In genomic region chr12:105338256-105338977, GRCm38 (mm10) we compare ENCODE assay signal across 15 mouse cellular contexts. TPM values are rescaled to one million over a fixed set of nuclear protein-coding genes. Genes with fewer than 3 reads are reported as not detected.
DNase-seq lines count a peak whose midpoint lies in the region; ATAC-seq lines count a peak whose summit lies in the region.
"Had no signal": no experiment of that assay in that cellular context is flagged by ENCODE, and none has a peak within 500 bp of the region (broad histone marks: within the 10 kb centered on the region; RNA-seq: fewer than 3 reads in every experiment).

No protein-coding gene starts in this region.

- peak overlapping the region; percentile 99; the same call in 1 of the 2 replicates for H3K4me2 ChIP-seq in midbrain, embryonic 12.5 days (replicated peaks)
- H3K4me2 ChIP-seq in midbrain, embryonic 11.5 days: no peak overlapping the region
- peak overlapping the region; percentile 84 for H3K4me2 ChIP-seq in hindbrain, embryonic 16.5 days (ENCODE audit: low read length)

- no peak for ATAC-seq in midbrain, embryonic 12.5 days (ENCODE audit: low FRiP score, low read depth)
- no peak for ATAC-seq in midbrain, embryonic 11.5 days (ENCODE audit: low FRiP score)
- ATAC-seq in hindbrain, embryonic 16.5 days: no peak
- ATAC-seq: activated CD4-positive, CD25-positive, alpha-beta regulatory T cell, adult 4 months; intestine, embryonic 15.5 days; liver, postnatal 0 days had no signal

- no peaks in the 10 kb centered on the region for H3K36me3 ChIP-seq in midbrain, embryonic 12.5 days
- H3K36me3 ChIP-seq in midbrain, embryonic 11.5 days (ENCODE audit: control insufficient read depth, insufficient read depth, low read length): no peaks in the 10 kb centered on the region
- H3K36me3 ChIP-seq in hindbrain, embryonic 16.5 days (ENCODE audit: control insufficient read depth, insufficient read depth, low read length): no peaks in the 10 kb centered on the region
- H3K36me3 ChIP-seq: embryonic facial prominence, embryonic 15.5 days; intestine, embryonic 15.5 days; limb, embryonic 13.5 days had no signal

- H3K4me3 ChIP-seq in midbrain, embryonic 12.5 days: no peak overlapping the region
- no peak overlapping the region for H3K4me3 ChIP-seq in midbrain, embryonic 11.5 days (ENCODE audit: low read depth, low read length)
- H3K4me3 ChIP-seq in hindbrain, embryonic 16.5 days (ENCODE audit: low read length): peak overlapping the region; percentile 70

- H3K27ac ChIP-seq in midbrain, embryonic 12.5 days (replicated peaks): no peak overlapping the region
- H3K27ac ChIP-seq in midbrain, embryonic 11.5 days (ENCODE audit: low read depth, low read length): no peak overlapping the region
- H3K27ac ChIP-seq in hindbrain, embryonic 16.5 days (ENCODE audit: low read depth, low read length): no peak overlapping the region
- H3K27ac ChIP-seq: embryonic facial prominence, embryonic 15.5 days; intestine, embryonic 15.5 days; limb, embryonic 13.5 days had no signal

- H3K27me3 ChIP-seq in midbrain, embryonic 12.5 days: peaks cover 57% of the 10 kb centered on the region
- H3K27me3 ChIP-seq in midbrain, embryonic 11.5 days (ENCODE audit: control insufficient read depth, insufficient read depth, low read length): peaks cover 28% of the 10 kb centered on the region
- no peaks in the 10 kb centered on the region for H3K27me3 ChIP-seq in hindbrain, embryonic 16.5 days (replicated peaks; ENCODE audit: control insufficient read depth, insufficient read depth, low read length)

- H3K4me1 ChIP-seq in midbrain, embryonic 12.5 days: peaks cover 15% of the 10 kb centered on the region
- H3K4me1 ChIP-seq in midbrain, embryonic 11.5 days (ENCODE audit: control insufficient read depth, insufficient read depth, low read length): peaks cover 5% of the 10 kb centered on the region; the same call in 1 of the 2 replicates
- H3K4me1 ChIP-seq in hindbrain, embryonic 16.5 days (ENCODE audit: control insufficient read depth, insufficient read depth, low read depth, low read length): peaks cover 15% of the 10 kb centered on the region

- WGBS in midbrain, embryonic 12.5 days: 84% methylated on average over 11 of the region's 11 CpGs
- 91% methylated on average over 11 of the region's 11 CpGs for WGBS in midbrain, embryonic 11.5 days
- WGBS in hindbrain, embryonic 16.5 days: 71% methylated on average over 11 of the region's 11 CpGs

- no peak for DNase-seq in midbrain, embryonic 11.5 days (ENCODE audit: low spot score, missing footprints)
- DNase-seq in cerebellum, adult 9-11 months: peak; percentile 81
- DNase-seq in lung, postnatal 4 days: no peak
- DNase-seq in liver: no peak
- DNase-seq in thymus, postnatal 25 days: no peak
- DNase-seq: liver, postnatal 0 days; lung, postnatal 36 days; thymus, adult 18-20 months had no signal

- no peaks in the 10 kb centered on the region for H3K9me3 ChIP-seq in midbrain, embryonic 12.5 days
- H3K9me3 ChIP-seq in midbrain, embryonic 11.5 days (ENCODE audit: control insufficient read depth, low read length): no peaks in the 10 kb centered on the region
- no peaks in the 10 kb centered on the region for H3K9me3 ChIP-seq in hindbrain, embryonic 16.5 days (ENCODE audit: control insufficient read depth, low read length)
- H3K9me3 ChIP-seq: embryonic facial prominence, embryonic 15.5 days; intestine, embryonic 15.5 days; limb, embryonic 13.5 days had no signal

- no peak overlapping the region for H3K9ac ChIP-seq in midbrain, embryonic 12.5 days (replicated peaks)
- no peak overlapping the region for H3K9ac ChIP-seq in midbrain, embryonic 11.5 days (ENCODE audit: low read length)
- peak overlapping the region; percentile 13; the same call in 1 of the 2 replicates for H3K9ac ChIP-seq in hindbrain, embryonic 16.5 days (ENCODE audit: low read depth, low read length)
- H3K9ac ChIP-seq: embryonic facial prominence, embryonic 15.5 days; limb, embryonic 13.5 days; liver, postnatal 0 days had no signal

RNA-seq across cellular contexts. Expression of gene Tunar, which starts 4.7 kb away (rescaled TPM):
- polyA plus RNA-seq in midbrain, embryonic 12.5 days (2016; fragmentation: Nextera tagmentation; extraction: Ambion mirVana): 1.9 and 2.2 TPM in 2 replicates
- polyA plus RNA-seq in midbrain, embryonic 11.5 days (2014; fragmentation: Nextera tagmentation; extraction: Ambion mirVana): 0.68 and 0.86 TPM in 2 replicates
- 26.3 and 28.6 TPM in 2 replicates for polyA plus RNA-seq in hindbrain, embryonic 16.5 days (2015; fragmentation: Nextera tagmentation; extraction: Ambion mirVana)
- polyA plus RNA-seq: activated CD4-positive, CD25-positive, alpha-beta regulatory T cell, adult 4 months; heart, postnatal 0 days; liver, postnatal 0 days had no signal
